Mouse (Mus musculus) lung, postnatal 14 days (tissue): Measurements from ENCODE around the gene Mms19.
"Not testable (repeated sequence)": the region's sequence is repeated elsewhere in the genome, so short reads cannot be mapped to it uniquely, and the experiment has no call there.

Source experiments
- DNase-seq: peaks from one replicate; pipeline ENCODE4 v3.0.0; 2021

Gene Mms19

GRCm38 (mm10) chr19:41933179-41934086 is 47.5 kb downstream of the Mms19 start, which contains the start of the genes Exosc1 and Zdhhc16:
Gene Exosc1, minus strand, starts transcription at chr19:41933423.
Gene Zdhhc16, plus strand, starts transcription at chr19:41933480.
- DNase-seq: peak; percentile 97

- no peak for DNase-seq
These were observed 48.3 kb downstream of the Mms19 start for GRCm38 (mm10) chr19:41932686-41933085.

GRCm38 (mm10) chr19:41920412-41921067 is 60.4 kb downstream of the Mms19 start:
- DNase-seq: no peak

GRCm38 (mm10) chr19:41919471-41919870 is 61.5 kb downstream of the Mms19 start:
- DNase-seq: no peak

- DNase-seq: no peak
These were observed 64.1 kb downstream of the Mms19 start for GRCm38 (mm10) chr19:41916853-41917252.

- DNase-seq: no peak
These were observed 65.7 kb downstream of the Mms19 start for GRCm38 (mm10) chr19:41915294-41915693.

GRCm38 (mm10) chr19:41914592-41914882 is 66.4 kb downstream of the Mms19 start:
- DNase-seq: not testable (repeated sequence)

- no peak for DNase-seq
These were observed 67.0 kb downstream of the Mms19 start for GRCm38 (mm10) chr19:41913774-41914591.

GRCm38 (mm10) chr19:41912121-41913080 is 68.6 kb downstream of the Mms19 start:
- DNase-seq: peak; percentile 34

GRCm38 (mm10) chr19:41911178-41912073 is 69.5 kb downstream of the Mms19 start, which contains the start of gene Pgam1:
Gene Pgam1, plus strand, starts transcription at chr19:41911923.
- DNase-seq: peak; percentile 97

- DNase-seq: no peak
These were observed 70.6 kb downstream of the Mms19 start for GRCm38 (mm10) chr19:41910396-41910795.

- no peak for DNase-seq
These were observed 72.2 kb downstream of the Mms19 start for GRCm38 (mm10) chr19:41908736-41909135.

- DNase-seq: no peak
These were observed 73.7 kb downstream of the Mms19 start for GRCm38 (mm10) chr19:41907079-41907760.

GRCm38 (mm10) chr19:41906311-41907078 is 74.5 kb downstream of the Mms19 start:
- DNase-seq: no peak

- DNase-seq: no peak
These were observed 75.7 kb downstream of the Mms19 start for GRCm38 (mm10) chr19:41905246-41905645.

GRCm38 (mm10) chr19:41902848-41903593 is 77.9 kb downstream of the Mms19 start:
- no peak for DNase-seq

GRCm38 (mm10) chr19:41901696-41902095 is 79.3 kb downstream of the Mms19 start:
- no peak for DNase-seq

GRCm38 (mm10) chr19:41900495-41901090 is 80.4 kb downstream of the Mms19 start:
- no peak for DNase-seq
